Mouse (Mus musculus) fibroblast of lung, adult 2 months (primary cell): ENCODE measurements at regions not wholly inside any gene's neighbourhood (a gene's known extent, or its start where the extent isn't known, plus 50 kb on each side); places are given as distances from the start of the nearest gene placed in this dataset.
"Not testable (repeated sequence)": the region's sequence is repeated elsewhere in the genome, so short reads cannot be mapped to it uniquely, and the experiment has no call there.

Source experiments
- DNase-seq: peaks from one replicate; pipeline ENCODE4 v3.0.0-alpha.2; 2011; ENCODE audit warnings: low read depth

- no peak for DNase-seq
Measured at GRCm38 (mm10) chr17:81319605-81320004, 122.0 kb upstream of the Gm11096 start.

- DNase-seq, result no peak
Measured at GRCm38 (mm10) chr17:81316655-81317054, 124.9 kb upstream of the Gm11096 start.

GRCm38 (mm10) chr17:81305880-81306279 is 135.7 kb upstream of the Gm11096 start:
- DNase-seq, result no peak

DNA sequence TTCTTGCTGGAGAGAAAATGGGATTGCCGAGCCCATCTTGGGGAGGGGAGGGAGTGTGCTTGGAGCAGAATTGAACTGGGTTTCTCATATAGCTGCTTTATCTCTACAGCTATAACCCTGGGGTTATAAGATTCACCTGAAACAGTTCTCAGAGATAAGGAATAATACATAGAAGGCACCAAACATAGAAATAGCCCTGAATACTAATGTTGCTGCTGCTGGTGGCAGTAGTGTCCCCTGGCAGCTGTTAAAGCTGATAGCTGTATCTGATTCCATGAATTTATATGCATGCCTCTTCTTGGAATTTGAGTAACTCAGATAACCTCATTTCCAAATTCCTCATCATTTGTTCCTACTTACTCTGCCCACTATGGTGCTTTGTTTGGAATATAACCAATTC is 137.0 kb upstream of the Gm11096 start:
- no peak for DNase-seq

DNA sequence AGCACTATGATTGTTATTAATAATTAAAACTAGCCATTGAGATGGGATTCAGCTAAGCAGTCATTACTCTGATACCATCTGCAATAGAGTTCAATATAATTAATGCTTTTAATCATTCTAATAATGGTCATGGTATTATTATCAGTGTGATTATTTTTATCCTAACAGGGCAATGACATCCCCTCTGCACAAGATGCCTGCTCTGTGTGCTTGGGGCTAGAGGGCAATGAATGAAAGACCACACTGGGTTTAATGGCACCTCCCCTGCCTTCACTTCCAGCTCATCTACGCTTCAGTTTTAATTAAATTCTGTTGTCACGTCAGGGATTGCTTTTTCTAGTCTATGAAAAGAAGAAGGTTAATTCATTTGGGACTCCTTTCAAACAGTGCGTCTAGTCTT is 139.1 kb upstream of the Gm11096 start:
- no peak for DNase-seq

DNA sequence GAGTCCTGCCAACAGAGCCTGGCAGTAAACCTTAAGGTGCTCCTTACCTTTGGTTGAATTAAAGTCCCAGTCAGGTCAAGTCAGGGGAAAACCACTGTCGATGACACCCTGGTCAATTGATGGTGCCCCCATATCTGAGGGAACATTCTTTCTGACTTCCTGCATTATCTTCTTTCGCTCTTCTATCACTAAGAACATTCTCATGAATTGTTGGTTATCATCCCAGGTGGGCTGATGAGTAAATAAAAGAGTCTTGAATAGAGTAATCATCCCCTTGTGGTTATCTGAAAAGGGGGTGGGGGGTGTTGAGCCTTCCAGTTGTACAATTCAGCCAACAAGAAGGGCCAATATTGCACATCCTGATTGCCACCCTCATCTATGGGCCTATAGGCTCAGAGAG is 149.7 kb upstream of the Gm11096 start:
- DNase-seq, result no peak

GRCm38 (mm10) chr17:81282543-81282942 is 159.0 kb upstream of the Gm11096 start:
- DNase-seq, result no peak

GRCm38 (mm10) chr17:81270235-81270634 is 171.3 kb upstream of the Gm11096 start:
- DNase-seq, result no peak

- no peak for DNase-seq
Measured at GRCm38 (mm10) chr17:81261957-81262356, 179.6 kb upstream of the Gm11096 start.

DNA sequence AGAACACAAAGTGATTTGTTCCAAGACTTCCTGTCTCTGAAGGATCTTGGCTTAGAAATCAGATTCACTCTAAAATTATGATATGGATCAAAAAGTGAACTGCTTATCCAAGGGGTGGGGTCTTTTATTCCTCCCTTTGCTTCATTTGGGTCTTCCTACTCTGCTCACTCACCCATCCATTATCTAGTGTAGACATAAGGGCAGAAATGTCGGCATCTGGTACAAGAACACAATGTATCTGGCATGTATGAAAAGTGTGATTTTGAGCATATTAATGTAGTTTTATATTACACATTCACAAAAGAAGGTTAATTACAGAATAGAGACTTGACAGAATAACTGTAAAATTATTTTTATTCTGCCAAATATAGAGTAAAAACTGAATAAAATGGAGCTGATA is 181.5 kb upstream of the Gm11096 start:
- no peak for DNase-seq

DNA sequence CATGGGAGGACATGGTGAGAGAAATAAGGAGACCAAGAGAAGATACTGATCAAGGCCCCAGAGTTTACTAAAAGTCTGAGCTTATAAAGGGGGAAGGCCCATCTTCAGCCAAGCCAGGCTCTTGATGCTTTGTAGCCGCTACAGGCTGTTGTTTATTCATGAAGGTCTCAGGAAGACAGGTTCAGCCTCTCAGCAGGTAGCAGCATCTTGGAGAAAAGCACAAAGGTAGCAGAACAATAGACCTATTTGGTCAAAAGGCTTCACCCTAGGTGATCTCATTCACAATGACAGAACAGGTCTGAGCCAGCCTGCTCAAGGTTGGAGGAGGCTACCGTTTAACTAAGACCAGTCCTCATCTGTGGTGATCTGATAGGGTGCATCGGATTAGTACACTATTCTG is 185.5 kb upstream of the Gm11096 start:
- no peak for DNase-seq

- no peak for DNase-seq
Measured at GRCm38 (mm10) chr17:81250748-81251147, 185.9 kb upstream of the Thumpd2 start.

DNA sequence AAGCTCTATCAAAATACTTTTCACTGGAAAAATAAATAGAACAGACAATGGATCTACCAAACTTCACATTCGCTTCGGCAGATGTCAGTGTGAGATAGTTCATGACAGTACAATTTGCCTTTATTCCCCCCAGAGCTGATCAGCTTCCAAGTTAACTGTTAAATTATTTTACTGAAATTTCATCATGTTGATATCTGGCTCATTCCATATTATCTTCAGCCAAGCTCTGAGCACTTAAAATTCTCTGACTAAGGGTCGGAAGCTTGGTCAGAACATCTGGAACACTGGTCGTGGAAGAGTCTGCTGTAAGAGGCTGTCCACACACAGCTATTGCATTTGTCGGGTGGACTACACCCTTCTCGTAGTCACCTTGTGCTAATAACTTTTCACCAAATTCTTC is 181.3 kb upstream of the Thumpd2 start:
- no peak for DNase-seq

- not testable (repeated sequence) for DNase-seq
Measured at GRCm38 (mm10) chr17:81231771-81232170, 166.9 kb upstream of the Thumpd2 start.

DNA sequence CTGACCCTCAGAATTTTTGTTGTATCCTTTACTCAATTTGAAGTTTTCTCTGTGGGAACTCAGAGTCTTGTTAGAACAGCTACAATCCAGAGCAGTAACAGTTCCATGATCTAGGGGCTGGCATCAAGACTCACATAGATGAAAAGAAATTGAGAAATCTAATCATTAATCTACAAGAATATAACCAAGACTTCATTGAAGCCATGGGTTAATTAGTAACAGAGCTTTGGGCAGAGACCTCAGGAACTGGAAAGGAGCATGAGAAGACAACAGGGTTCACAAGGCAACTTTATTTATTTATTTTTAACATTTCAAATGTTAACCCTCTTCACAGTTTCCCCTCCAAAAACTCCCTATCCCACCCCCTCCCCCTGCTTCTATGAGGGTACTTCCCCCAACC is 160.4 kb upstream of the Thumpd2 start:
- DNase-seq, result no peak

- no peak for DNase-seq
Measured at GRCm38 (mm10) chr17:81221436-81221835, 156.6 kb upstream of the Thumpd2 start.

DNA sequence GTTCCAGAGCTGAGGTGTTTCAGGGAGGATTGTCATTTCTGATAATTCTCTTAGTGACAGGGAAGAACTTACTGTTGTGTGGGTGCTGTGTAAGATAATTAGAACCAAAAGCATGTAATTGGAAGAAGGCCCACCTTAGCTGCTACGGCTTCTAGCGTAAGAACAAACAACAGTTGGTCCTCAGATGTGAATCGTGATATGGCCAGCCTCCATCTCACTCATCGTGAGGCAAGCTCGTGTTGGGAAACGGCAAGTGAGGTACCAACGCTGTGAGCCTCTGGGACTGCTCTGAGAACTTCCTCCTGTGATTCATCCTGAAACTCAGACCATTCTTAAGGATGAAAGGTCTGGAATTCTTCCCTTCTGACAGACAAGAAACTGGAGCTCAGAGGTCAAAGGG is 150.0 kb upstream of the Thumpd2 start:
- no peak for DNase-seq

- DNase-seq, result no peak
Measured at GRCm38 (mm10) chr17:81212043-81212442, 147.2 kb upstream of the Thumpd2 start.

GRCm38 (mm10) chr17:81210389-81210788 is 145.5 kb upstream of the Thumpd2 start:
- DNase-seq, result no peak

GRCm38 (mm10) chr17:81209323-81209722 is 144.4 kb upstream of the Thumpd2 start:
- DNase-seq, result no peak

GRCm38 (mm10) chr17:81201052-81201451 is 136.2 kb upstream of the Thumpd2 start:
- DNase-seq, result no peak

DNA sequence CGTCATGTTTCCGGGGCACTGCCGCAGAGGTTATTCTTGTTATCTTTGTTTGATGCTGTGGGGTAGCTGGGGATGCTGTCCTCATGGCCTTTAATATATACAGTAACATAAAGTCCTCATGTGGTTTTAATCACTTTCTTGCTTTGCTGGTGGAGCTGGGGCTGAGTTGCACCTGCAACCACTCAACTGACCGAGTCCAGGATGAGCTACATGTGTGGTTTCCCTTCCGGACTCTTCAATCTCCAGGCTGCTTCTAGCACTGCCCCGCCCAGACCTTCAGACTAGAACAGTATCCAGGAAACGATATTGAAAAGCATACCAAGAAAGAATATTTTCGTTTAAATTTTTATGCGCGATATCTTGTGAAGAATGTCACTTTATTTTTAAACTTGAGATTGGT is 129.1 kb upstream of the Thumpd2 start:
- DNase-seq, result no peak

GRCm38 (mm10) chr17:81193230-81193871 is 128.5 kb upstream of the Thumpd2 start:
- peak; percentile 42 for DNase-seq

- no peak for DNase-seq
Measured at GRCm38 (mm10) chr17:81189996-81190395, 125.1 kb upstream of the Thumpd2 start.

- no peak for DNase-seq
Measured at GRCm38 (mm10) chr17:81185685-81186084, 120.8 kb upstream of the Thumpd2 start.
